Mouse (Mus musculus) heart, postnatal 0 days (tissue): Measurements from ENCODE around the gene Lrr1. TPM values are rescaled to one million over a fixed set of nuclear protein-coding genes. Genes with fewer than 3 reads are reported as not detected.
A peak's percentile ranks its signal among the peaks of the same experiment; 100 is the strongest.

ENCODE experiments used
- ATAC-seq: fragments of 200-750 bp; cut with Nextera tagmentation; 2 replicates; pipeline ENCODE4 v1.8.0; 2017; ENCODE audit warnings: low read depth, moderate number of reproducible peaks, moderate library complexity; ENCODE audit not compliant: insufficient read depth
- DNase-seq: peaks from one replicate; pipeline ENCODE4 v3.0.0-alpha.2; 2016; ENCODE audit warnings: low spot score
- H3K27ac ChIP-seq: fragments of 300-500 bp; sonication (generic); 2 replicates; pipeline ENCODE4 v1.5.1; 2014; ENCODE audit warnings: low read depth, mild to moderate bottlenecking
- H3K27me3 ChIP-seq: fragments of 300-500 bp; sonication (generic); 2 replicates; pipeline ENCODE4 v1.6.1; 2014; ENCODE audit warnings: low read length, mixed read lengths; ENCODE audit not compliant: control insufficient read depth, insufficient read depth
- H3K36me3 ChIP-seq: fragments of 300-500 bp; sonication (generic); replicated peaks from 2 replicates; pipeline ENCODE4 v1.6.1; 2014; ENCODE audit warnings: low read length, mixed read lengths; ENCODE audit not compliant: control insufficient read depth, insufficient read depth
- H3K4me1 ChIP-seq: fragments of 300-500 bp; sonication (generic); 2 replicates; pipeline ENCODE4 v1.6.1; 2014; ENCODE audit warnings: antibody characterized with exemption; ENCODE audit not compliant: control insufficient read depth, insufficient read depth
- H3K4me2 ChIP-seq: fragments of 300-500 bp; sonication (generic); 2 replicates; pipeline ENCODE4 v1.6.1; 2014; ENCODE audit warnings: low read depth, mild to moderate bottlenecking, low read length, moderate library complexity
- H3K4me3 ChIP-seq: fragments of 300-500 bp; sonication (generic); 2 replicates; pipeline ENCODE4 v1.5.1; 2014; ENCODE audit warnings: low read depth, low read length
- H3K9ac ChIP-seq: fragments of 300-500 bp; sonication (generic); replicated peaks from 2 replicates; pipeline ENCODE4 v1.6.1; 2014; ENCODE audit warnings: low read depth, low read length, mixed read lengths
- H3K9me3 ChIP-seq: fragments of 300-500 bp; sonication (generic); replicated peaks from 2 replicates; pipeline ENCODE4 v1.6.1; 2016; ENCODE audit warnings: low read length; ENCODE audit not compliant: control insufficient read depth
- CTCF ChIP-seq: IDR thresholded peaks from 2 replicates; pipeline ENCODE4 v1.5.1; 2016; ENCODE audit warnings: antibody characterized with exemption, control low read depth, low read depth
- EP300 ChIP-seq: IDR thresholded peaks from 2 replicates; pipeline ENCODE4 v1.6.1; 2016; ENCODE audit warnings: antibody characterized with exemption, low read depth
- WGBS: fragments of 180-500 bp; shearing (Covaris S2); extraction: QIAGEN DNeasy Blood & Tissue Kit; methylation state at CpG from one replicate; pipeline ENCODE4 v1.1.7; 2014; 5-methylcytosine and 5-hydroxymethylcytosine counted together
- polyA plus RNA-seq: library from polyadenylated mRNA; unstranded; fragments of >200 nt; fragmentation: Nextera tagmentation; extraction: Ambion mirVana; gene quantifications from 2 replicates; pipeline ENCODE4 v1.2.1, GENCODE M21; 2015
- total RNA-seq: library from RNA; depleted of rRNA; stranded (reverse); fragments of >200 nt; gene quantifications from 2 replicates; pipeline ENCODE4 v1.2.3, GENCODE M21; 2014; ENCODE audit warnings: low replicate concordance

The Lrr1 gene
- total and polyA plus RNA-seq, 2 experiments from 2014 or later, result 3.9 to 4.0 TPM

DNA sequence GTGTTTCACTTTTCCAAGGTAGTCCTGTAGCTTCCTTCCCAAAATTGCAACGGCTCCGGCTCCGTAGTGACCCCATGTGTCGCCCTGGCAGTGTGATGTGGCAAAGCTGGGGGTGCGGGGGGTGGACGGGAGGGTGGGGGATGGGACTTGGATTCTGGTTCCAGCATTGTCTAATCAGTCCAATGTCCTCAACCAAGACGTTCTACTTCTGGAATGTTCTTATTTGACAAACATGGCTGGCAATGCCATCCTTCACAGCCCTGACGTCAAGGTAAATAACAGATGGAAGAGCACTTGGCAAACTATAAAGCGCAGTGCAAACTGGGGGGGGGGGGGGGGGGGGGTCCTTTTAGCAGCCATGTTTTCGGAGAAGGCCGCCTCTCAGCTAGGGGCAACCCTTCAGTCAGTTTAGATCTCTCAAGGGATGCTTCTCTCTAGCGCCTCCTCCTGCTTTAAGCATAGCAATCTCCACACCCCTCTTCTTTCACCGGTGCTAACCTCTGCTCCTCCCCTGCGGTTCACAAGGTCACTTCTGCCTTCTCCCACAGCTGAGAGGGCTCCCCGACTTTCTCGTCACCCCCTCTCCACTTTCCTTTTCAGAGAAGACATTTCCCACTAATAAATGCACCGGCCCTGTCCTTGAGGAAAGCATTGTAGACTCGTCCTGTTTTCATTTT, 38.8 kb upstream of the Lrr1 start:
- WGBS, result 45% methylated on average over 18 of the region's 18 CpGs
- peak overlapping the region; percentile 43 for H3K4me2 ChIP-seq
- no peaks in the 10 kb centered on the region for H3K9me3 ChIP-seq
- no peak overlapping the region for H3K27ac ChIP-seq
- ATAC-seq, result no peak
- DNase-seq, result no peak
- no peaks in the 10 kb centered on the region for H3K36me3 ChIP-seq
- TF ChIP-seq EP300 (no peak), CTCF (no peak)
- H3K9ac ChIP-seq, result no peak overlapping the region
- H3K4me1 ChIP-seq, result no peaks in the 10 kb centered on the region
- peak overlapping the region; percentile 18 for H3K4me3 ChIP-seq
- no peaks in the 10 kb centered on the region for H3K27me3 ChIP-seq

DNA sequence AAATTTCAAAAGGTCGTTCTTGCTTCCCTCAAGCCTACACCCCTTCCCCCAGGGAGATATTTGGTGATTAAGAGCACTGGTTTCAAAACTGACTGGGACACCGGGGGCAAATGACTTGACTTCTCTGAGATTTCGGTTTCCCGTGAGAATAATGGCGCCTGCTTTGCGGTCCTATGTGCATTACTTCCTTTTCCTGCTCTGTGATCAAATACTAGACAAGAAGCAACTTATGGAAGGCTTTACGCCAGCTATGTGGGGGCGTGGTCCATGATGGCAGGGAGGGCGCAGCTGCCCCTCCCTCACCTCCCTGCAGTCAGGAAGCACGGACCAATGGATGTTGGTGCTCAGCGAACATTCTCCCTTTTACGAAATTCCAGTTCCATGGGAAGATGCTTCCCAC, 38.1 kb upstream of the Lrr1 start:
- H3K4me1 ChIP-seq, result no peaks in the 10 kb centered on the region
- no peak overlapping the region for H3K4me3 ChIP-seq
- TF ChIP-seq EP300 (no peak), CTCF (no peak)
- no peak for DNase-seq
- peak overlapping the region; percentile 43 for H3K4me2 ChIP-seq
- H3K27ac ChIP-seq, result no peak overlapping the region
- WGBS, result 66% methylated on average over 12 of the region's 12 CpGs
- no peaks in the 10 kb centered on the region for H3K9me3 ChIP-seq
- no peaks in the 10 kb centered on the region for H3K36me3 ChIP-seq
- no peak overlapping the region for H3K9ac ChIP-seq
- ATAC-seq, result no peak
- no peaks in the 10 kb centered on the region for H3K27me3 ChIP-seq

DNA sequence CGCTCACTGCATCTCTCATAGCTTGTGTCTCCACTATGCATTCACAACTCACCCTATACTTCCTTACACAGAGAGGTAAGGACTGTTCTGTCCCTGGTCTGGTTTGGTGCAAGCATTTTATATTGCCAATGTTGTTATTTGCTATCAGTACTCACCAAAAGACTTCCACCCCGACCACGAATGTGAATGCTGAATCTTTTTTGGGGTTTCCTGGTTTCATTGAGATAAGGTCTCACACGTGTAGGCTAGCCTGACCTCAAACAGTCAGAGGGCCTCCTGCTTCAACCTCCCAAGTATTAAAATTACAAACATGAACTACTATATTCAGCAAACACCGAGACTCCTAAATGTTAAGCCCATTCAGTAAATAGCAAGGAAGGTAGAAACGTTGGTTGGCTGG, 37.3 kb upstream of the Lrr1 start:
- H3K27ac ChIP-seq, result no peak overlapping the region

DNA sequence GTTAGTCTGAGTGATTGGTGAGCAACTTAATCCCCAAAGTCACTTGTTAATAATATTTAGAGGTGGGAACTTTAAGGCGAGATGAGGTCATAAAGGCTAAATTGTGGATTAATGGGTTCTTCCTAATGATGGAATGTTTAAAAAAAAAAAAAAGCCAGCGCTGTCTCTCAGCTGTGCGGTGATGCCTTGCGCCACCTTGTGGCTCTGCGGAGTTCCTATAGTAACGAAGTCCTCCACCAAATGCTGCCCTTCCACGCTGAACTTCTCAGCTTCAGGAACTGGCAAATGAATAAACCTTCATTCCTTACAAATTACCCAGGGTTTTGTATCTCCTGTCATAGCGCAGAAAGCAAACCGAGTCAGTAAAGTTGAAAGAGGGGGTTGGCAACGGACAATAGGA, 36.6 kb upstream of the Lrr1 start:
- WGBS, result 11% methylated on average over 10 of the region's 10 CpGs
- no peaks in the 10 kb centered on the region for H3K9me3 ChIP-seq
- no peak overlapping the region for H3K4me2 ChIP-seq
- H3K4me1 ChIP-seq, result no peaks in the 10 kb centered on the region
- ATAC-seq (peak; percentile 49; the same call in 1 of the 2 replicates), DNase-seq (peak; percentile 27)
- no peak overlapping the region for H3K9ac ChIP-seq
- H3K36me3 ChIP-seq, result no peaks in the 10 kb centered on the region
- no peak overlapping the region for H3K4me3 ChIP-seq
- no peak overlapping the region for H3K27ac ChIP-seq
- H3K27me3 ChIP-seq, result no peaks in the 10 kb centered on the region
- TF ChIP-seq CTCF, result peak; percentile 63
- TF ChIP-seq EP300, result no peak

More for the DNA sequence above, 37.3 kb upstream of the Lrr1 start:
- Histone ChIP-seq H3K4me2 (no peak overlapping the region), H3K9me3 (no peaks in the 10 kb centered on the region), H3K4me3 (no peak overlapping the region), H3K9ac (no peak overlapping the region), H3K4me1 (no peaks in the 10 kb centered on the region), H3K36me3 (no peaks in the 10 kb centered on the region), H3K27me3 (no peaks in the 10 kb centered on the region)
- TF ChIP-seq EP300 (no peak), CTCF (no peak)
- DNase-seq, result no peak
- WGBS, result 67% methylated on average over 6 of the region's 6 CpGs
- no peak for ATAC-seq

DNA sequence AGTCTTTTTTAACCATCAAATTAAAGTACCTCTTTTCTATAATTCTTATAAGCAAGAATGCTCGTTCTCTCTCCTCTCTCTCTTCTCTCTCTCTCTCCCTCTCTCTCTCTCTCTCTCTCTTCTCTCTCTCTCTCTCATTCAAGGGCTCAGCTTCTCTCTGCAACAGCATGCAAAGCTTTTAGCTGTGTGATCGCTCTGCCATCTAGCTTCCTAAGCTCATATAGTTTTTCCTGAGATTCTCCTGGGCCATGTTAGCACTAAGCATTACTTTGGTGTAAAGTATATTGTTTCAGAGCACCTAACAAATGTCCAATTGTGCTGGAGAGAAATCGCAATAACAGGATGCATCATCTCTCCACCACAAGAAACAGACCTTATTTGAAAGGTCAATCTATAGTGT, 29.4 kb upstream of the Lrr1 start:
- Histone ChIP-seq H3K36me3 (no peaks in the 10 kb centered on the region), H3K4me1 (no peaks in the 10 kb centered on the region), H3K9me3 (no peaks in the 10 kb centered on the region), H3K9ac (no peak overlapping the region), H3K27ac (no peak overlapping the region), H3K4me2 (no peak overlapping the region), H3K4me3 (no peak overlapping the region), H3K27me3 (no peaks in the 10 kb centered on the region)
- WGBS, result 76% methylated on average over 3 of the region's 3 CpGs
- TF ChIP-seq CTCF (no peak), EP300 (no peak)
- DNase-seq (no peak), ATAC-seq (no peak)

DNA sequence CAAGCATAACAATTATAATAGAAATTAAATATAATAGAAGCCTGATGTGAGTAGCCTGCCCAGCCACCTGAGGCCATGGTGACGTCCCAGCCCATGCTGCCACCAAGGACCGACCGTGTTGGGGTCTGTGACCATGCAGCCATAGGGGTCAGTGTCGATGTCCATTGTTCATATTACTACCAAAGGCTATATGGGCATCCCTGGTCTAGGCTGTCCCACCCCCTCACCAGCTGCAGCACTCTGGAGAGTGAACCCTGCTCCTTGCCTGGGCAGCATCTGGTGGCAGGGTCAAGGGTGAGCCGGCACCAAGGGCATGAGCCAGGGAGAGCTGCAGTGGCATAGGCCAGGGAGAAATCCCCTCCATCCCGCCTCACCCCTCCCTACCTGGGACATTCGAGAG, 28.8 kb upstream of the Lrr1 start:
- 79% methylated on average over 7 of the region's 7 CpGs for WGBS
- no peak for DNase-seq
- ATAC-seq, result no peak

More for the DNA sequence above, 28.8 kb upstream of the Lrr1 start:
- Histone ChIP-seq H3K4me3 (no peak overlapping the region), H3K4me2 (no peak overlapping the region), H3K36me3 (no peaks in the 10 kb centered on the region), H3K9me3 (no peaks in the 10 kb centered on the region), H3K27me3 (no peaks in the 10 kb centered on the region), H3K4me1 (no peaks in the 10 kb centered on the region), H3K27ac (no peak overlapping the region), H3K9ac (no peak overlapping the region)
- TF ChIP-seq CTCF (no peak), EP300 (no peak)
